Mouse (Mus musculus) ES-E14 (cell line): ENCODE data around the gene Sval3. TPM values are rescaled to one million over a fixed set of nuclear protein-coding genes. Genes with fewer than 3 reads are reported as not detected.

Experiments used
- DNase-seq: peaks from one replicate; pipeline ENCODE4 v3.0.0-alpha.2; 2013; ENCODE audit warnings: low read depth, low spot score
- H3K27ac ChIP-seq: 2 replicates; pipeline ENCODE4 v1.5.1; 2012; ENCODE audit warnings: low read depth, mild to moderate bottlenecking, low read length, moderate library complexity, mixed read lengths; ENCODE audit not compliant: poor library complexity, insufficient read depth, severe bottlenecking
- H3K36me3 ChIP-seq: 2 replicates; pipeline ENCODE4 v1.6.1; 2012; ENCODE audit warnings: mild to moderate bottlenecking, low read length, moderate library complexity, mixed read lengths; ENCODE audit not compliant: control insufficient read depth, poor library complexity, insufficient read depth, severe bottlenecking
- H3K4me1 ChIP-seq, 2 experiments: fragments of 150-350 bp in 1 of 2; sonication (generic) in 1 of 2; 2 replicates each; pipeline ENCODE4 v1.6.1; 2012; ENCODE audit warnings: low read length in 2 of 2, mild to moderate bottlenecking in 1 of 2, mixed read lengths in 1 of 2; ENCODE audit not compliant: control insufficient read depth in 2 of 2, insufficient read depth in 2 of 2, poor library complexity in 1 of 2
- H3K4me3 ChIP-seq, 2 experiments: fragments of 150-350 bp in 1 of 2; sonication (generic) in 1 of 2; 2 replicates each; pipeline ENCODE4 v1.5.1; 2012; ENCODE audit warnings: low read length in 2 of 2, low read depth in 1 of 2, mild to moderate bottlenecking in 1 of 2, mixed read lengths in 1 of 2; ENCODE audit not compliant: insufficient read depth in 1 of 2, poor library complexity in 1 of 2, severe bottlenecking in 1 of 2
- H3K9ac ChIP-seq: 2 replicates; pipeline ENCODE4 v1.6.1; 2012; ENCODE audit warnings: low read depth, mild to moderate bottlenecking, low read length, mixed read lengths; ENCODE audit not compliant: poor library complexity, insufficient read depth, severe bottlenecking
- H3K9me3 ChIP-seq: fragments of 150-350 bp; sonication (generic); 2 replicates; pipeline ENCODE4 v1.6.1; 2012; ENCODE audit warnings: low read depth, mild to moderate bottlenecking, low read length; ENCODE audit not compliant: control insufficient read depth, insufficient read depth
- CHD2 ChIP-seq: IDR thresholded peaks from 2 replicates; pipeline ENCODE4 v1.6.1; 2014; ENCODE audit warnings: mild to moderate bottlenecking, low read depth, low read length, inconsistent platforms
- HCFC1 ChIP-seq: IDR thresholded peaks from 2 replicates; pipeline ENCODE4 v1.6.1; 2012; ENCODE audit warnings: low read length, inconsistent platforms, borderline replicate concordance; ENCODE audit not compliant: insufficient read depth
- MAFK ChIP-seq: IDR thresholded peaks from 2 replicates; pipeline ENCODE4 v1.6.1; 2014; ENCODE audit warnings: mild to moderate bottlenecking, low read depth, low read length, inconsistent platforms; ENCODE audit not compliant: insufficient read depth
- ZC3H11A ChIP-seq: IDR thresholded peaks from 2 replicates; pipeline ENCODE4 v1.6.1; 2012; ENCODE audit warnings: low read depth, mild to moderate bottlenecking, inconsistent platforms, low read length, borderline replicate concordance
- ZNF384 ChIP-seq: IDR thresholded peaks from 2 replicates; pipeline ENCODE4 v1.6.1; 2012; ENCODE audit warnings: low read depth, low read length, inconsistent platforms
- in situ Hi-C, 2 experiments: fragments of 600-800 bp; cut with MboI; formaldehyde crosslinking; loops; one replicate each; pipeline ENCODE4 v1.15.1; 2025; ENCODE audit warnings: low sequenced_read_pairs in 2 of 2, inconsistent platforms in 1 of 2; ENCODE audit not compliant: unreplicated experiment in 2 of 2
- total RNA-seq: library from RNA; depleted of rRNA; stranded (reverse); fragments of 300-350 nt; gene quantifications from 2 replicates; pipeline ENCODE4 v1.2.3, GENCODE M21; 2012; rRNA removed

The Sval3 gene
- total RNA-seq, result not detected in 2 replicates

DNA sequence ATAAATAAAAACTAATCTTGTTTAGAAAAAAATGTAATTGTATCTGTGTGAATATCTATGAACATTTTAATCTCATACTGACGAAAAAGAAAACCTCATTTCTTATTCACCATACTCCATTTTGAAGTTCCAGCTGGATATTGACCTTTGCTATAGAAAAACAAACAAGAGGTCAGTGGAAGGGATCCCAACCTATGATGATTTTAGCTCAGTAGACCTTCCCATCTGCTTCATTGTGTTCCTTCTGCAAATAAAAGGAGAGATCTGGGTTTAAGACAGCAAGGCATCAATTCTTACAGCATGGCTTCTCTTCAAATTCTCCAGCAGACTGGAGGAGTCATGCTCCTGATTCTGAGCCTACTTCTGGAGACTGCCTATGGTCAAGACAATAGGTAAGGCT lies at the start of gene Sval3:
Gene Sval3 (plus strand): TSS at position 301 of the 400 bp plus-strand sequence.
- H3K27ac ChIP-seq, result no peak within 1 kb of the TSS
- H3K36me3 ChIP-seq, result no peaks in the 10 kb centered on the region
- TF ChIP-seq ZNF384 (no peak), ZC3H11A (no peak), CHD2 (no peak)
- no peak within 1 kb of the TSS for H3K4me3 ChIP-seq
- no peaks in the 10 kb centered on the region for H3K4me1 ChIP-seq
- no peak for DNase-seq
- in situ Hi-C loops, result no loop called here
- H3K9me3 ChIP-seq, result no peaks in the 10 kb centered on the region
- H3K9ac ChIP-seq, result no peak within 1 kb of the TSS

DNA sequence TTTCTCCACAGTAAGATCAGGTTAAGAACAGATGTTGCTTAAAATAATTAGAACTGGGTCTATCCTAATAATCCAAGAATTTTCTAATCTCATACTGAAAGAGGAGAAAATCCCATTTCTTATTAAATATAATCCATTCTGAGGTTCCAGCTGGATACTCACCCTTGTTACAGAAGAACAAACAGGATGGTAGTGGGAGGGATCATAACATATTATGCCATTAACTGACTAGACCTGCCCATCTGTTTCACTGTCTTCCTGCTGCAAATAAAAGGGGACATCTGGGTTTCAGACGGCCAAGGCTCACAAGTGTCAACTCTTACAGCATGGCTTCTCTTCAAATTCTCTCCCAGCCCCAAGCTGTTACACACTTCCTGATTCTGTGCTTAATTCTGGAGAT lies 16.6 kb upstream of the Sval3 start, which contains the start of gene Sval1:
Gene Sval1 (plus strand): TSS at position 301 of the 400 bp plus-strand sequence.
- Histone ChIP-seq H3K4me3 (no peak within 1 kb of the TSS), H3K9me3 (no peaks in the 10 kb centered on the region), H3K4me1 (no peaks in the 10 kb centered on the region), H3K27ac (no peak within 1 kb of the TSS), H3K36me3 (no peaks in the 10 kb centered on the region), H3K9ac (no peak within 1 kb of the TSS)
- in situ Hi-C loops, result no loop called here
- TF ChIP-seq ZNF384, result no peak
- no peak for TF ChIP-seq ZC3H11A
- no peak for TF ChIP-seq CHD2
- no peak for TF ChIP-seq HCFC1
- no peak for TF ChIP-seq MAFK
- DNase-seq, result no peak

Other genes with a start within 250 kb of the Sval3 start
- 0.71 and 0.85 TPM in 2 replicates for gene Olfr459, start 193.0 kb upstream of the Sval3 start, total RNA-seq
- 0.21 TPM in 1 of 2 replicates, not detected in the other for gene Pip, start 120.6 kb upstream of the Sval3 start, total RNA-seq
- gene Sval2, start 115.2 kb upstream of the Sval3 start, total RNA-seq, result not detected in 2 replicates
- gene Sval1, start 16.5 kb upstream of the Sval3 start, total RNA-seq, result not detected in 2 replicates
- not detected in 2 replicates for gene Sva, start 70.3 kb downstream of the Sval3 start, total RNA-seq
- not detected in 2 replicates for gene Tas2r139, start 172.8 kb downstream of the Sval3 start, total RNA-seq
- gene Tas2r144, start 247.2 kb downstream of the Sval3 start, total RNA-seq, result not detected in 2 replicates